Mouse (Mus musculus): ENCODE data around the gene Sema4b. TPM values are rescaled to one million over a fixed set of nuclear protein-coding genes. Genes with fewer than 3 reads are reported as not detected.

Gene Sema4b
- total and polyA plus RNA-seq, 3 experiments, result 1.5 to 9.4 (median 6.7) TPM

DNA sequence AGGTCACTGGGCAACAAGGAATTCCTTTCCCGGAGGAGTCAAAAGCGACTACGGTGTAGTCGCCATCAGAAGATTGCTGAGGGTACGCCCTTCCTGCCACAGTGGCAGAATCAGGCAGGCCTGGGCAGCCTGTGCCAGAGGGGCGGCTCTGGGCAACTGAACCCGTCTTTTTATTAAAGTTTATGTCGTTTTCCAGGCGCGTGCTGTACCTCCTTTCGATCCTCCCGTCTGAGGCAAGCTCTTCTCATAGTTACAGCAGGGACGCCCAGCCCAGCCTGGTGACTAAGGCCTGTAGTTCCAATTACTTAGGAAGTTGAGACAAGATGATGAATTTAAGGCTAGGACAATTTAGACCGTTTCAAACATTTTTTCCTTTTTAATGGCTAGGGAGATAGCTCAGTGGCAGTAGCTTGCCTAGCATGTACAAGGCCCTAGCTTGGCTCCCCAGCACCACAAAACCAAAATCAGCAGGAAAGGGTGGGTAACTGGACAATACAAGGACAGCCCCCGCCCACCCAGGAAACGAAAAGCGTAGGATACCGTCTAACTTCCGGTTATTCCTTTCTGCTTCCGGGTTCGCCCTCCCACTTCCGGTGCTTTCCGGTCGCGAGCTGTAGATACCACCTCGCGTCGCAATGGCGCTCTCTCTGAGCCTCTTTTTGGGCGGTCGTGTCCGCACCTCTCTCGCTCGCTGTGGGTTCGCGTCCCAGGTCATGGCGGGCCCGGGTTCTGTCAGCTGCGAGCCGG is 74.2 kb downstream of the Sema4b start, which contains the start of gene Ngrn (continued):
- TF ChIP-seq IRF4 (IDR thresholded peaks at IDR 0.05; ENCODE audit: low read depth, low read length) (peak; percentile 88), BHLHE40 (IDR thresholded peaks at IDR 0.05; ENCODE audit: low read depth, low read length) (0 out of 2 replicates have a peak, but pooled peaks have one; percentile 14), SIN3A (IDR thresholded peaks at IDR 0.05; ENCODE audit: low read length) (peak; percentile 92), POLR2A (IDR thresholded peaks at IDR 0.05; ENCODE audit: low read depth, low read length) (peak; percentile 90), GABPA (IDR thresholded peaks at IDR 0.05; ENCODE audit: insufficient replicate concordance, low read depth, low read length) (no peak; the same call in 1 of the 2 replicates), CTCF (conservative IDR thresholded peaks at IDR 0.05 in 1 of 2, IDR thresholded peaks at IDR 0.05 in 1 of 2; ENCODE audit: low read depth in 2 of 2, low read length in 2 of 2) (no peak; a peak in 1 of 4 replicates), CHD1 (IDR thresholded peaks at IDR 0.05; ENCODE audit: low read depth, low read length) (no peak), UBTF (IDR thresholded peaks at IDR 0.05; ENCODE audit: low read depth, low read length) (no peak), MEF2A (IDR thresholded peaks at IDR 0.05; ENCODE audit: borderline replicate concordance, low read depth, low read length) (peak; percentile 36; the same call in 1 of the 2 replicates), MXI1 (IDR thresholded peaks at IDR 0.05; ENCODE audit: low read depth, low read length) (peak; percentile 89), ZC3H11A (IDR thresholded peaks at IDR 0.05; ENCODE audit: low read depth, low read length) (no peak), MAFK (IDR thresholded peaks at IDR 0.05; ENCODE audit: insufficient replicate concordance, low read length) (no peak), CHD2 (IDR thresholded peaks at IDR 0.05; ENCODE audit: low read length) (peak; percentile 72), MAX (IDR thresholded peaks at IDR 0.05; ENCODE audit: low read length) (peak; percentile 73; the same call in 1 of the 2 replicates), NELFE (IDR thresholded peaks at IDR 0.05; ENCODE audit: low read depth, low read length) (peak; percentile 97), HCFC1 (IDR thresholded peaks at IDR 0.05; ENCODE audit: low read depth, low read length) (peak; percentile 92), SMC3 (IDR thresholded peaks at IDR 0.05; ENCODE audit: low read depth, low read length) (no peak), MAZ (IDR thresholded peaks at IDR 0.05; ENCODE audit: low read depth, low read length) (peak; percentile 82), ELF1 (IDR thresholded peaks at IDR 0.05; ENCODE audit: low read depth, low read length) (peak; percentile 97)

DNA sequence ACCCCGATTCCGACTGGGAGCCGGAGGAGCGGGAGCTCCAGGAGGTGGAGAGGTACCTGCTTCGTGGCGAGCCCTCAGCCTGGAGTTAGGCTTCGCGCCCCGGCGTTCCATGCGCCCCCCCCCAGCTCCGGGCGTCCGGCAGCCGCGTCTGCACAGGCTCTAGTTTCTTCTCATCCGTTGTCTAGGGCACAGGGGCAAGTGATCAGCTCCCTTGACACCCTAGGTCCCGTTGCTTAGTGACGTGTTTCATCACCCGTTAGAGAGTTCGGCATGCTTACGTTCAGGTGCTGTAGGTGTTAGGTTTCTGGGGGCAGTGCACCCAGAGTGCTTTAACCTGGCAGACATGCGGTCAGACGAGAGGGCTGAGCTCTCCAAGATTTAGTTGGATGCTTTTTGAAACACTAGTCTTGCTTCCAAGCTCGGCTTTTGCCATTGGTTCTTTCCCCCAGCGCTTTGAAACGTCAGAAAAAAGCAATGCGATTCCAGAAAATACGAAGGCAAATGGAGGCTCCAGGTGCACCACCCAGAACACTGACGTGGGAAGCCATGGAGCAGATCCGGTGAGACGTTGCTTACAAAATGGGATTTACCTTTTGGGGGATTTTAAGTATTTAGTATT is 74.8 kb downstream of the Sema4b start:
- dilution Hi-C loops (cut with MboI; ENCODE audit: extremely low pct_ligation_motif_present, extremely low pct_unique_long_range_greater_than_20kb, low sequenced_read_pairs), result no loop called here
- Histone ChIP-seq H3K4me1 (ENCODE audit: control insufficient read depth in 1 of 2, insufficient read depth in 2 of 2) (peaks cover 3 to 23% of the 10 kb centered on the region in 2 experiments; a peak in 2 of 4 replicates), H3K9ac (ENCODE audit: insufficient read depth, low read depth) (peak overlapping the region; percentile 81), H3K36me3 (replicated peaks in 1 of 2; ENCODE audit: control insufficient read depth in 1 of 2, insufficient read depth in 1 of 2, low read length in 1 of 2) (peaks cover 25 to 35% of the 10 kb centered on the region in 2 experiments), H3K27ac (ENCODE audit: insufficient read depth, low read depth) (peak overlapping the region; percentile 49), H3K79me2 (replicated peaks; ENCODE audit: control insufficient read depth, extremely low read depth, insufficient read depth, poor library complexity, severe bottlenecking) (peaks cover 23% of the 10 kb centered on the region), H3K9me3 (replicated peaks; ENCODE audit: low read length) (no peaks in the 10 kb centered on the region), H3K4me2 (ENCODE audit: insufficient read depth, low read depth, poor library complexity, severe bottlenecking) (peak overlapping the region; percentile 78; the same call in 1 of the 2 replicates), H3K27me3 (replicated peaks) (no peaks in the 10 kb centered on the region), H3K4me3 (replicated peaks in 1 of 3; ENCODE audit: low read depth in 2 of 3, low read length in 2 of 3, poor library complexity in 1 of 3) (peak overlapping the region; percentile 80 to 99 (median 83))
- in situ Hi-C loops (cut with MboI; ENCODE audit: low pct_ligation_motif_present, low pct_unique_long_range_greater_than_20kb, low sequenced_read_pairs), result loop anchor here (25.0 kb wide), 1 partner anchor 249 kb away; the partner anchor contains the start of gene Zfp710
- no peak for DNase-seq (ENCODE audit: extremely low read depth)
- TF ChIP-seq SIN3A (IDR thresholded peaks at IDR 0.05; ENCODE audit: low read length), result peak; percentile 42; the same call in 1 of the 2 replicates
- peak; percentile 45 for TF ChIP-seq MXI1 (IDR thresholded peaks at IDR 0.05; ENCODE audit: low read depth, low read length)
- TF ChIP-seq UBTF (IDR thresholded peaks at IDR 0.05; ENCODE audit: low read depth, low read length), result no peak
- no peak for TF ChIP-seq E2F4 (IDR thresholded peaks at IDR 0.05; ENCODE audit: insufficient replicate concordance, low read depth, low read length)
- peak; percentile 45; the same call in 1 of the 2 replicates for TF ChIP-seq MAX (IDR thresholded peaks at IDR 0.05; ENCODE audit: low read length)
